Mouse (Mus musculus) adrenal gland, postnatal 10 days (tissue): Measurements from ENCODE around the gene Cacng7. TPM values are rescaled to one million over a fixed set of nuclear protein-coding genes. Genes with fewer than 3 reads are reported as not detected.
A peak's percentile ranks its signal among the peaks of the same experiment; 100 is the strongest.

Experiments used
- DNase-seq: peaks from one replicate; pipeline ENCODE4 v3.0.0; 2021; ENCODE audit warnings: mixed read lengths
- total RNA-seq, 2 experiments: library from RNA; stranded (reverse); gene quantifications; 2 replicates each; pipeline ENCODE4 v1.2.3; 2021

Gene Cacng7
- total RNA-seq, 2 experiments from 2014 or later, result 8.8 to 9.4 TPM

- DNase-seq, result no peak
Observed at GRCm38 (mm10) chr7:3345301-3345700, 12.5 kb downstream of the Cacng7 start.

GRCm38 (mm10) chr7:3347366-3348287 is 14.9 kb downstream of the Cacng7 start:
- no peak for DNase-seq

DNA sequence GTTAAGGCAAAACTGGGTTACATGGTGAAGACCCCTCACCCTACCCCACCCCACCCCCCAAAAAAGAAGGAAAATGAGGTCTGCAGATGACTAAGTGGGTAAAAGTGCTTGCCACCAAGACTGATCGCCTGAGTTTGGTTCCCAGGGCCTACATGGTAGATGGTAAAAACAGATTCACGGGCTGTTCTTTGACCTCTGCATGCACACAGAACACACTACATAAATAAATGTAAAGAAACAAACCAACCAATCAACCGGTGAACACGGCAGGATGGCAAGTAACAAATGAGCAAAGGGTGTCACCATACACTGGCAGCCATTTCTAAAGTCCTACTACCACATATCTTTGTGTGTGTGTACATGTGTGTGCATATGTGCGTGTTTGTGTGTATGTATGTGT is 15.6 kb downstream of the Cacng7 start:
- no peak for DNase-seq

DNA sequence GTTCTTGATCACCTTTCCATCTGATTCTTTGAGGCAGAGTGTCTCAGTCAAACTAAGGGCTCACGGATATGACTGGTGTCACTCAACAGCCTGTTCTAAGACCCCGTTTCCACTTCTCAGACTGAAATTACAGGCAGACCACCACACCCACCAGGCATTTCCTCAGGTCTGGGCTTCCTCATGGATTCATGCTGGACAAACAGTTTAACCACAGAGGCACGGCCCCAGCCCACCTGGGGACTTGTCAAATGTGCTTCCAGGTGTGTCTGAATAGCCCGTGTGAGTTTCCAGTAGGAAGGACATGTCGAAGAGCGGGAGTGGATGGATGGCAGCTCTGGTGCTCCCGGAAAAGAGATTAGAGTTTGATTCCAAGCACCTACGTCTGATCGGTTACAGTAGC is 17.0 kb downstream of the Cacng7 start:
- no peak for DNase-seq

- no peak for DNase-seq
Observed at GRCm38 (mm10) chr7:3351536-3351935, 18.8 kb downstream of the Cacng7 start.

DNA sequence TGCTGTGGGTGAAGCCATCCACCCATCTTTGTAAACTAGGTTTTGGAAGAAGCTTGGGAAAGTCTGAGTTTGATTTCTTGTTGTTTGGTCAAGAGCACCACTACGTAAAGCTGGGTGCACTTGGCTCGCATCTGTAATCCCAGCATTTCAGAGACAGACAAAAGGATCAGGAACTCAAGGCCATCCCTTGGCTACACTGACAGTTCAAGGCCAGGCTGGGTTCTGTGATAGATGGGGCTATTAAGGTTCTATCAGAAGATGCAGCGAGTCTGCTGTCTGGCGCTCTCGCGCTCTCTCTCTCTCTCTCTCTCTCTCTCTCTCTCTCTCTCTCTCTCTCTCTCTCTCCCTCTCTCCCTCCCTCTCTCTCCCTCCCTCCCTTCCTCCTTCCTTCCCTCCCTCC is 22.1 kb downstream of the Cacng7 start:
- peak; percentile 30 for DNase-seq

DNA sequence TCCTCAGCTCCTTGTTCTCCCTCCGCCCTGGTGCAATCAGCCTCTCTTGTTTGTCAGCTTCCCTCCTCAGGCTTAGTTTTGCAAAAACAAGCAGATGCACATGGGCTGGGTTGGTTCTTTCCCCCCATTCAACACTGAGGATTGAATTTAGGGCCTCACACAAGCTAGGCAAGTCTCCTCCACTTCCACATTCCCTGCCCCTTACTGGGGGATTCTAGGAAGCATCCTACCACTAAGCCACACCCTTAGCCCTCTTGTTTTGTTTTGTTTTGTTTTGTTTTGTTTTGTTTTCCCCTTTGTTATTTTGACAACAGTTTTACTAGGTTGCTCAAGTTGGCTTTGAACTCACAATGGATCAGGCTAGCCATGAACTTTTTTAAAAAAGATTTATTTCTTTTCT is 27.9 kb downstream of the Cacng7 start:
- no peak for DNase-seq

GRCm38 (mm10) chr7:3365547-3366279 is 33.0 kb downstream of the Cacng7 start:
- no peak for DNase-seq

GRCm38 (mm10) chr7:3366705-3367516 is 34.2 kb downstream of the Cacng7 start:
- DNase-seq, result peak; percentile 37

DNA sequence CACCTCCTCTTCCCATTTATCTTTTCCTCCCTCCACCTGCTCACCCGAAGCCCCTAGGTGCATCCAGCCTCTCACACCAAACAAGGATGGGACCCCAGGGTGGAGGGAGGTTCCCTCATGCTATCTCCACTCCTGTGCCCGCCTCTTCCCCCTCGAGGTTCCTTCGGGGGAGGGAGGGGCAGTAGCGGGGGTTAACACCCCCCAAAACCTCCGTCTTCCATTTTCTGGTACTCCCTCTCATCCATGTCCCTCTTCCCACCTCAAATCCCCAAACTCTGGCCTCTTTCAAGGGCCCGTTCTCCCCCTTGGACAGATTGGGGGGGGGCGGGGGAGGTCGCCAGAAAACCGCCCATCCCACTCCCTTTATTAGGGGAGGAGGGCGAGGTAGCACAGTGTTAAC is 34.8 kb downstream of the Cacng7 start:
- DNase-seq, result no peak

DNA sequence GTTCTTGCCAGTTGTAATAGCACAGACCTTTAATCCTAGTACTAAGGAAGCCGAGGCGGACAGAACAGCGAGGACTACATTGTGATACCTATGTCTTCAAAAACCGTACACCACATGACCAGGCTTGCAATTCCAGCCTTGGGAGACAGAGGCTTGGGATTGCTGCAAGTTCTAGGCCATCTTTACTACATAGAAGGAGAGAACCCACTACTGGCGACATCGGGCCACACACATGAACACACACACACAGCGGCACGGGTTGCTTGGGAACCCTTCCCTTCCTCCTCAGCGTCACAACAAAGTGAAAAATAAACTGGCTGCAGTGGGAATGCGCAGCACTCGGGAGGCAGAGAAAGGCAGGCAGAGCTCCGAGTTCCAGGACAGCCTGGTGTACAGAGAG is 35.6 kb downstream of the Cacng7 start:
- no peak for DNase-seq

DNA sequence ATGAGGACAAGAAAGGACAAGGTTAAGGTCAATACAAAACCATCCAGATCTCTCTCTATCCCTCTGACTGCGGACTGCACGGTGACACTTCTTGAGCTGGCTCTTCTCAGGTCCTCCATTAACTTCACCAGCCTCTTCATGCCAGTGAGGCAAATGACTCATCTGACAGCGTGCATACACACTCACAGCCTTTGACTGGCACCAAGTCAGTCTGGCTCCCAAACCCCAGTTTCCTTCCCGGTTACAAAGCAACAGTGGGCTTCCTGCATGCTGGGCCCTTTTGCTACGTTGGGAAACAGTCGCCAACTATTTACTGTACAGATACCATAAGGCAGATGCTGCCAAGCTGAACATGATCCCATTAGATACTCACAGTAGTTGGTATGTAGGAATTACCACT is 36.4 kb downstream of the Cacng7 start:
- no peak for DNase-seq

- DNase-seq, result no peak
Observed at GRCm38 (mm10) chr7:3370407-3370806, 37.7 kb downstream of the Cacng7 start.

DNA sequence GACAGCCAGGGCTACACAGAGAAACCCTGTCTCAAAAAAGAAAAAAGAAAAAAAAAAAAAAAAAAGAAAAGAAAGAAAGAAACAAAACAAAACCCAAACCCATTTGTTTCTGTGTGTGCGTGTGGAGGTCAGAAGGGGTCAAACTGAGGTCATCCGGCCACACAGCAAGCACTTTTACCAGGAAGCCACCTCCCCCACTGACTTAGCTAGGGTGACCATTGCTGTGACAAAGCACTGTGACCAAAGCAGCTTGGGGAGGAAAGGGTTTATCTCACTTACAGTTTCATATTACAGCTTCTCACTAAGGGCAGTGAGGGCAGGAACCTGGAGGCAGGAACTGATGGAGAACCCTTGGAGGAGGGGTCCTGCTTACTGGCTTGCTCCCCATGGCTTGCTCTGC is 39.6 kb downstream of the Cacng7 start:
- DNase-seq, result no peak

GRCm38 (mm10) chr7:3373754-3374153 is 41.0 kb downstream of the Cacng7 start:
- no peak for DNase-seq

DNA sequence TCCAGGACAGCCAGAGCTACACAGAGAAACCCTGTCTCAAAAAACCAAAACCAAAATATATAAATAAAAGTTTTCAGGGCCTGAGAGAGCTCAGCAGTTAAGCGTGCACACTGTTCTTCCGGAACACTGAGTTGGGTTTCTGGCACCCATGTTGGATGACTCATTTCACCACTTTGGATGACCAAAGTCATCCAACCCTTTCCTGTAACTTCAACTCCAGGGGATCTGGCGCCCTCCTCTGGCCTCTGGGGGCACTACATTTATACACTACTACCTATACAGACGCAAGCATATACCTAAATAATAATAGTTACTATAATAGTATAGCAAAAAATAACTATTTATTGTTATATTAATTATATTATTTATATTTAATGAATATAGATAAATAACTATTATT is 44.1 kb downstream of the Cacng7 start:
- peak; percentile 86 for DNase-seq

DNA sequence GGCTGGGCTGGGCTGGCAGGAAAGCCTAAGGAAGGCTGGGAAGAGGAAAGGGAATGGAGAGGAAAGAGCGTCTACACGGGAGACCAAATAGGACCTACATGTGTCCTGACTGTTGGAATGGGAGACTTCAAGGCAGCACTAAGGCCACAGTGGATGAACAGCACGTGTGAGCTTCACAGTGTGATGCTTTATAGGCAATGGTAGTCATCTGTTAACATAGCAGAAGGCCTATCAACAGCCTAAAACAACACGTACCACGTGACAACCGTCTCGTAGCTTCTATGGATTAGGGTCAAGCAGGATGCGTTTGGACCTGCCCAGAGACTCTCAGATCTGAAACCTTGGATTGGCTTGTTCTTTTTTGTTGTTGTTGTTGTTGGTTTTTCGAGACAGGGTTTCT is 49.4 kb downstream of the Cacng7 start:
- no peak for DNase-seq

GRCm38 (mm10) chr7:3384807-3385319 is 52.1 kb downstream of the Cacng7 start:
- DNase-seq, result no peak

- no peak for DNase-seq
Observed at GRCm38 (mm10) chr7:3386036-3386730, 53.4 kb downstream of the Cacng7 start.

DNA sequence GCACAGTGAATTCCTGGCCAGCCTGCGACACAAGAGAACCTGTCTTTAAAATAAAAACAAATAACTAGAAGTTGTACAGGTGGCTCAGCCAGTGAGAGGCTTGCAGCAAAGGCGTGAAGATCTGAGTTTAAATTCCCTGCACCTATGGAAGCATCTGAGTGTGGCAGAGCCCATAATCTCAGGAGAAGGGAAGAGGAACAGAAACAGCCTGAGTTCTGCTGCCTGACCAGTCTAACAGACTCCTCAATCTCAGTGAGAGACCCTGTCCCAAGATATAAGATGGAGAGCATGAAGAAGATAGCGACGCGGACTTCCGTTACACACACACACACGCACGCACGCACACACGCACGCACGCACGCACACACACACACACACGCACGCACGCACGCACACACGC is 55.0 kb downstream of the Cacng7 start:
- no peak for DNase-seq

DNA sequence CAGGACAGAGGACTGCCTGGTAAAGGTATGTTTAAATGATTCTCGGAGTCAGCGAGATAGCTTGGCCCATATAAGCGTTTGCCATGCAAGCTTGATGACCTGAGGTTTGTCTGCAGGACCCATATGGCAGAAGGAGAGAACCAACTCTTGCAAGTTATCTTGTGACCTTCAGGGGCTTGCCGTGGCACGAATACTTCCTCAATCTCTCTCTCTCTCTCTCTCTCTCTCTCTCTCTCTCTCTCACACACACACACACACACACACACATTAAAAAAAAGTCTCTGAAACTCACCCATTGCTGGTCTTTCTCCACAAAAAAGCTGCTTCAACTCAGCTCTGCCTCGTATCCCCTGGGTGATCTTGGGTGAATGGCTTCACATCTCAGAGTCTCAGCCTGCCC is 56.1 kb downstream of the Cacng7 start:
- DNase-seq, result no peak
